Mouse (Mus musculus): ENCODE measurements at regions not wholly inside any gene's neighbourhood (a gene's known extent, or its start where the extent isn't known, plus 50 kb on each side); places are given as distances from the start of the nearest gene placed in this dataset.

GRCm38 (mm10) chr19:20035223-20035622 lies 355.5 kb downstream of the Anxa1 start:
- Histone ChIP-seq H3K27ac (replicated peaks) (no peak overlapping the region), H3K4me1 (replicated peaks) (no peaks in the 10 kb centered on the region), H3K4me2 (no peak overlapping the region), H3K9ac (no peak overlapping the region), H3K27me3 (no peaks in the 10 kb centered on the region), H3K4me3 (no peak overlapping the region), H3K36me3 (no peaks in the 10 kb centered on the region), H3K9me3 (no peaks in the 10 kb centered on the region)
- ATAC-seq (ENCODE audit: low FRiP score, low read depth), result no peak
- WGBS, result 47% methylated on average over 3 of the region's 3 CpGs

- Histone ChIP-seq H3K4me1 (replicated peaks) (no peaks in the 10 kb centered on the region), H3K4me2 (peak overlapping the region; percentile 25; the same call in 1 of the 2 replicates), H3K27me3 (no peaks in the 10 kb centered on the region), H3K9me3 (no peaks in the 10 kb centered on the region), H3K9ac (no peak overlapping the region), H3K36me3 (no peaks in the 10 kb centered on the region), H3K27ac (replicated peaks) (no peak overlapping the region), H3K4me3 (no peak overlapping the region)
- ATAC-seq (ENCODE audit: low FRiP score, low read depth), result 0 out of 2 replicates have a peak, but pooled peaks have one; percentile 54
- 41% methylated on average over 11 of the region's 11 CpGs for WGBS
Measured at GRCm38 (mm10) chr19:20027667-20028282, 363.0 kb downstream of the Anxa1 start.

- H3K27ac ChIP-seq (replicated peaks), result no peak overlapping the region
- 54% methylated on average over 4 of the region's 4 CpGs for WGBS
Measured at GRCm38 (mm10) chr19:20014114-20014513, 376.6 kb downstream of the Anxa1 start.

GRCm38 (mm10) chr19:20009801-20010441 lies 380.8 kb downstream of the Anxa1 start:
- H3K4me3 ChIP-seq, result no peak overlapping the region
- H3K27ac ChIP-seq (replicated peaks), result peak overlapping the region; percentile 12; the same call in 1 of the 2 replicates
- peaks cover 8% of the 10 kb centered on the region for H3K4me1 ChIP-seq (replicated peaks)
- H3K4me2 ChIP-seq, result peak overlapping the region; percentile 24
- no peak overlapping the region for H3K9ac ChIP-seq
- no peaks in the 10 kb centered on the region for H3K27me3 ChIP-seq
- WGBS, result 51% methylated on average over 12 of the region's 12 CpGs
- no peaks in the 10 kb centered on the region for H3K9me3 ChIP-seq
- H3K36me3 ChIP-seq, result no peaks in the 10 kb centered on the region
- ATAC-seq (ENCODE audit: low FRiP score, low read depth), result peak; percentile 80

More at GRCm38 (mm10) chr19:20014114-20014513, 376.6 kb downstream of the Anxa1 start:
- no peak overlapping the region for H3K4me3 ChIP-seq
- no peaks in the 10 kb centered on the region for H3K27me3 ChIP-seq
- no peak overlapping the region for H3K9ac ChIP-seq
- H3K36me3 ChIP-seq, result no peaks in the 10 kb centered on the region
- peaks cover 8% of the 10 kb centered on the region for H3K4me1 ChIP-seq (replicated peaks)
- H3K9me3 ChIP-seq, result no peaks in the 10 kb centered on the region
- ATAC-seq (ENCODE audit: low FRiP score, low read depth), result no peak
- no peak overlapping the region for H3K4me2 ChIP-seq

- no peak overlapping the region for H3K9ac ChIP-seq
- H3K9me3 ChIP-seq, result no peaks in the 10 kb centered on the region
- no peaks in the 10 kb centered on the region for H3K27me3 ChIP-seq
- peaks cover 5% of the 10 kb centered on the region for H3K4me1 ChIP-seq (replicated peaks)
- ATAC-seq (ENCODE audit: low FRiP score, low read depth), result peak; percentile 61; the same call in 1 of the 2 replicates
- 34% methylated on average over 4 of the region's 4 CpGs for WGBS
- H3K4me3 ChIP-seq, result no peak overlapping the region
- no peak overlapping the region for H3K27ac ChIP-seq (replicated peaks)
- no peak overlapping the region for H3K4me2 ChIP-seq
- no peaks in the 10 kb centered on the region for H3K36me3 ChIP-seq
Measured at GRCm38 (mm10) chr19:20005932-20006625, 384.7 kb downstream of the Anxa1 start.

- no peaks in the 10 kb centered on the region for H3K4me1 ChIP-seq (replicated peaks)
- WGBS, result 96% methylated on average over 1 of the region's 1 CpGs
- no peak overlapping the region for H3K4me2 ChIP-seq
- no peak overlapping the region for H3K4me3 ChIP-seq
- no peak overlapping the region for H3K9ac ChIP-seq
- ATAC-seq (ENCODE audit: low FRiP score, low read depth), result no peak
- H3K36me3 ChIP-seq, result no peaks in the 10 kb centered on the region
- no peaks in the 10 kb centered on the region for H3K27me3 ChIP-seq
- H3K9me3 ChIP-seq, result no peaks in the 10 kb centered on the region
- no peak overlapping the region for H3K27ac ChIP-seq (replicated peaks)
Measured at GRCm38 (mm10) chr19:19987255-19987654, 403.5 kb downstream of the Anxa1 start.

GRCm38 (mm10) chr19:19978816-19979215 lies 411.9 kb downstream of the Anxa1 start:
- no peak overlapping the region for H3K4me2 ChIP-seq
- peaks cover 5% of the 10 kb centered on the region for H3K4me1 ChIP-seq (replicated peaks)
- no peaks in the 10 kb centered on the region for H3K9me3 ChIP-seq
- ATAC-seq (ENCODE audit: low FRiP score, low read depth), result no peak
- H3K9ac ChIP-seq, result no peak overlapping the region
- no peaks in the 10 kb centered on the region for H3K36me3 ChIP-seq
- no peak overlapping the region for H3K27ac ChIP-seq (replicated peaks)
- 72% methylated on average over 6 of the region's 6 CpGs for WGBS
- H3K4me3 ChIP-seq, result no peak overlapping the region
- no peaks in the 10 kb centered on the region for H3K27me3 ChIP-seq

- 40% methylated on average over 9 of the region's 9 CpGs for WGBS
- peaks cover 5% of the 10 kb centered on the region for H3K4me1 ChIP-seq (replicated peaks)
- H3K27me3 ChIP-seq, result no peaks in the 10 kb centered on the region
- H3K9ac ChIP-seq, result no peak overlapping the region
- peak overlapping the region; percentile 26; the same call in 1 of the 2 replicates for H3K4me2 ChIP-seq
- no peaks in the 10 kb centered on the region for H3K9me3 ChIP-seq
- H3K4me3 ChIP-seq, result no peak overlapping the region
- no peak overlapping the region for H3K27ac ChIP-seq (replicated peaks)
- ATAC-seq (ENCODE audit: low FRiP score, low read depth), result no peak
- H3K36me3 ChIP-seq, result no peaks in the 10 kb centered on the region
Measured at GRCm38 (mm10) chr19:19977609-19978259, 413.0 kb downstream of the Anxa1 start.

- H3K9ac ChIP-seq, result no peak overlapping the region
- H3K27me3 ChIP-seq, result no peaks in the 10 kb centered on the region
- H3K4me3 ChIP-seq, result no peak overlapping the region
- no peak for ATAC-seq (ENCODE audit: low FRiP score, low read depth)
- H3K9me3 ChIP-seq, result no peaks in the 10 kb centered on the region
- peaks cover 5% of the 10 kb centered on the region for H3K4me1 ChIP-seq (replicated peaks)
- H3K4me2 ChIP-seq, result no peak overlapping the region
- H3K36me3 ChIP-seq, result no peaks in the 10 kb centered on the region
- no peak overlapping the region for H3K27ac ChIP-seq (replicated peaks)
- WGBS, result 69% methylated on average over 2 of the region's 2 CpGs
Measured at GRCm38 (mm10) chr19:19976776-19977175, 414.0 kb downstream of the Anxa1 start.

GRCm38 (mm10) chr19:19969780-19970512 lies 420.8 kb downstream of the Anxa1 start:
- no peaks in the 10 kb centered on the region for H3K36me3 ChIP-seq
- WGBS, result 83% methylated on average over 3 of the region's 3 CpGs
- no peak overlapping the region for H3K4me2 ChIP-seq
- no peak overlapping the region for H3K27ac ChIP-seq (replicated peaks)
- no peaks in the 10 kb centered on the region for H3K27me3 ChIP-seq
- no peaks in the 10 kb centered on the region for H3K4me1 ChIP-seq (replicated peaks)
- no peak for ATAC-seq (ENCODE audit: low FRiP score, low read depth)
- H3K9ac ChIP-seq, result no peak overlapping the region
- H3K4me3 ChIP-seq, result no peak overlapping the region
- no peaks in the 10 kb centered on the region for H3K9me3 ChIP-seq

- Histone ChIP-seq H3K4me2 (no peak overlapping the region), H3K4me1 (replicated peaks) (no peaks in the 10 kb centered on the region), H3K27me3 (no peaks in the 10 kb centered on the region), H3K9ac (no peak overlapping the region), H3K9me3 (no peaks in the 10 kb centered on the region), H3K27ac (replicated peaks) (no peak overlapping the region), H3K36me3 (no peaks in the 10 kb centered on the region), H3K4me3 (no peak overlapping the region)
- ATAC-seq (ENCODE audit: low FRiP score, low read depth), result no peak
- 82% methylated on average over 5 of the region's 5 CpGs for WGBS
Measured at GRCm38 (mm10) chr19:19969335-19969734, 421.4 kb downstream of the Anxa1 start.
